Mouse (Mus musculus) cerebellum, adult 8-10 months (tissue): ENCODE results near the gene Prrt1.

Source experiments
- DNase-seq: peaks from one replicate; pipeline ENCODE4 v3.0.0; 2022

The Prrt1 gene

DNA sequence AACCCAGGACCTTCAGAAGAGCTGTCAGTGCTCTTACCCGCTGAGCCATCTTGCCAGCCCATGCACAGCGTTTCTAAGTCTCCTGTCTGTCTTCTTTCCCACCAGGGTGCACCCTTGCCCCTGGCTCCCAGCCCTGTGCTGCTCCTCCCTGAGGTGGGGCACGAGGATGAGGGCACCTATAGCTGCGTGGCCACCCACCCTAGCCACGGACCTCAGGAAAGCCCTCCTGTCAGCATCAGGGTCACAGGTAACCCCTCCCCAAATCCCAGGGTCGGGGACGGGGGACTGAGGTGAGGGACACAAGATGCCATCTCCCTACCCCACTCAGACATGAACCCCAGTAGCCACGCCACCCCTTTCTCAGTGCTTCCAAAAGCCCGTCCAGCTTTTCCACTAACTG lies 29.4 kb upstream of the Prrt1 start:
- DNase-seq, result no peak

DNA sequence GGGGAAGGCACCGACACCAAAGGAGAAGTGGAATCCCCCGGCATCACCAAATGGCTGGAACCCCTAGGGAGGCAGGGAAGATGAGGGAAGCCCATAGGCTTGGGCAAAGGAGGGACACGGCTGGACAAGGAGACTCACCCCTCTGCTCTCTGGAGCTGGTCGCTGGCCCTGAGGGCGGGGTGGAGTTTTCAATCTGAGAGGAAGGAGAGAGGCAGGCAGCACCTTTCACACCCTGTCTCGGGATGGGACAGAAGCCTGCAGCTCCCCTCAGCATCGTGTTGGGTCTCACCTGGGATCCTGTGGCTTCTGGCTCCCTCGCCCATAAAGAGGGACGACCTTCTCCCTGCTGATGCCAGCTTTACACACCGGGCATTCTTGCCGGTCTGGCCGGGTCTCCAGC lies 27.5 kb upstream of the Prrt1 start:
- DNase-seq, result peak; percentile 38

DNA sequence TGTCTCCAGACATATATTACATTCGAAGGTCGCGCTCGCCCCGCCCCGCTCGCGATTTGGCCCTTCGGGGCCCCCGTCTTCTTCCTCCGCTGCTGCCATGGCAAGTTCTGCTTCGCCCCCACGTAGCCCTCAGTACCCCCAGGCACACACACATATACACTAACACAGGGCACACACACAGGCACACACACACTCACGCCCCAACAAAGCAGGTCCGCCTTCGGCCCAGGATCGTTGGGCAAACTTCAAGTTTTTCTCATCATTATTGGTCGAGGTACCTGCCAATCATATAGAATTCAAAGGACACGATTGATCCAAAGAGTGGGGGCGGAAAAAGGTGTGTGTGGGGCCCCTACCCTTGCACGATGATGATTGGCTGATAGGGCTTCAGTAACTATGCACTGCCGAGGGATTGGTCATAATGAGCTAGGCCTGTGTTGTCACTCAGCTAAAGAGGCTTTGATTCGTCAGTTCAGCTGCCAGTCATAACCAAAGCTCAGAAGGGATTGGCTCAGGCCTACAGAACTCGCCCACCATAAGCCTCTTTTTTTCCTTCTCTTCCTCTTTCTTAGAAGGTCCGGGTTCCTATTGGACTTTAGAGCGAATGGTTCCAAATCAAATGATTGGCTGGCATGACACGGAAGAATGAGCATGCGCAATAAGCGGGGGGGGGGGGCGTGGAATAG lies 25.8 kb upstream of the Prrt1 start, which contains the start of gene Rnf5:
Rnf5 (minus strand) TSS at position 316 of the 686 bp plus-strand sequence.
- peak; percentile 99 for DNase-seq

DNA sequence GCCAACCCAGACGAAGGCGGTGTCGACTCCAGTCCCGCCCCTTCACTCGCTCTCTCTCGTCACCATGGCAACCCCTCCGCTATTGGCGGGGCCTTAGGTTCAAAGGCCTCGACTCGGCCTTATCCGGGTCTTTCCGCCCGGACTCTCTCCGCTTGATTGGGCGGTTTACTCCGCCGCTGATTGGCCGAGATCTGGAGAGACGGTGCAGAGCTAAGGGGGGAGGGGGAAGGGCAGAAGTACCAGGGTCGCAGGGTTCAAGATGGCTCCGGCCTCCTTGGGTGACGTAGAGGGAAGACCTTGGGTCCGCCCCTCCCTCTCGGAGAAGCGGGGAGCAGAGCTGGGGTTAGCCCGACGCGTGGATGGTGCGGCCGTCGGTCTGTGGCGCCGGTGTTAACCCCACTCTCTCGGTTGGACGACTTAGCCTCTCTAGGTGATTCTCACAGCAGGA lies 25.2 kb upstream of the Prrt1 start, which contains the start of gene Agpat1:
Agpat1 (plus strand) TSS at position 202 of the 448 bp plus-strand sequence.
- peak; percentile 98 for DNase-seq

DNA sequence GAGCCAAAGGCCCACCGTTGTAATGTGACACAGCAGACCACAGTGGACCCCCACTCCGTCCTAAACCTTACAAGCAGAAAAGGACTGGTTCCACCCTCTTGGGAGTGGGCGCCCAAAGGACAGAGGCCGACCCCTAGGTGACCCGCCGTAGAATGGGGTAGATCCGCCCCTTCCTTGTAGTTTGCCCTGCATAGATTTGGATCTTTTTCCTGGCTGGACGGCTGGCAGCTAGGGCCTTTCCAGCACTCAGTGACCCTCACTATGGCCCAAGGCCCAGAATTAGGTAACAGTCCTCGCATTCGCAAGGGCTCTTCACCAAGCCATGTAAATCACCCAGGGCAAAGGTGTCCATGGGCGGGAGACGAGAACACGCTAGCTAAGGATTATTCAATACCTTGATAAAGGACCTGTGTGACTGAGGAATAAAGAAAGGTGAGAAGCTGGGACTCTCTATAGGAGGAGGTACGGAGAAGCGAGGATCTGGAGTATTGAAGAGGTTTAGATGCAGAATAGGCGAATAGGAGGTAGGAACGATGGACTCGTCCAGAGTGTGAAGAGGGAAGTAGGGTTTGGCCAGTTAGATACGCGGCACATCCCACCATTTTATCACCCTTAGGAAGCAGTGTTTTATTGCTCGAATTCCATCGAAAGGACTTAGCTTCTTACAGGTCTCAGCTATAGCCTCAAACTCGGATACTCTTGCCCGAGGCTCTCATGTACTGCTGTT lies 24.7 kb upstream of the Prrt1 start:
- no peak for DNase-seq

DNA sequence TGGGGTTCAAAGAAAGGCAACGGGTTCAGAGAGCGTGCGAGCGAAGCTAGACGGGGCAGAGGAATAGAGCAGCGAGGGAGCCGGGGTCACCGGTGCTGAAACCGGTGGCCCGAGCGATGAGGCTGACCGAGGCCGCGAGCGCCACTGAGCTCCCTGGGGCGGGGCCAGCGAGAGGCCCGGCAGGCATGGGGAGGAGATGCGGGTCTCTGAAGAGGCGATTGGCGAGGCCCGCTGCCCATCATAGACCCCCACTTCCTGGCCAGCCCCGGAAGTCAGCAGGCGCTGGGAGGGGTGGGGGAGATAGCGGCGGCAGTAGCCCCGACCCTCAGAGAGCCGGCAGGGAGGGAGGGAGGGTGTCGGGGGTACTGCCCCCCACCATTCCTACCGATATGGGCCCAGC lies 23.7 kb upstream of the Prrt1 start:
- peak; percentile 96 for DNase-seq

DNA sequence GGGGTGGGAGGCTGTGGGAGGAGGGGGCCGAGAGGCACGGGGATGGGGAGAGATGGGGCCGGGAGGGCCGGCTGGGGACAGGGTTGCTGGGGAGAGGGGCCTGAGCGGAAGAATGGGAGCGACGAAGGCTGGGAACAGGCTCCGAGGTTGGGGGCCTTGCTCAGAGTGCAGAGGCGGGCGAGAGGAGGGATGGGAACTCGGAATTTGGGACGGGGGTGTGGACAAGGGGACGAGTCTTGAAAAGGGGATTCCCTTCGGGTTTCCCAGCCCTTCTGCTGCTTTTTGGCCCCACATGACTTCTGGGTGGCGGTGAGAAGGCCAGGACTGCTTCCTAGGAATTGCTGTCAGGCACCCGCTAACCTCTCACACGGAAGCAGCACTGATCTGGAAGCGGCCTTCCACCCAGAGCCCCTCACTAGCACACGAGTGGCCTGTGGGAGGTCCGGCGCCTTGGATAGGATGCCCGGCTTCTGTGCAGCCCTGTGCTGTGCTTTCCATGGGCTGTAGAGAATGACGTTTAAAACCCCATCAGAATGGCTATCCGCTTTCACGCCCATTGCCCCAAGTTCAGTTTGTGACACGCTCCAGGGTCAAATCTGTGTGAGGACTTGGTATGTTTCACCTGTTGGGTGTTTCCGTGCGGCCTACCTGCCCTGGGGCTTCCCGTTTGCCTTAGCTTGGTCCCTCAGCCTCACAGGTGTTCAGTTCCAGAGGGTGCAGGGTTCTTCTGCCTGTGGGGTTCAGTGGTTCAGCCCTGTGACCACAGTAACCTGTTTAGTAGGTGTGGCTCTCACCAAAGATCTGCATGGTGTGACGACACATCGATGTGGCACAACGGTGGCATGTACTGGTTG lies 22.9 kb upstream of the Prrt1 start:
- peak; percentile 31 for DNase-seq

DNA sequence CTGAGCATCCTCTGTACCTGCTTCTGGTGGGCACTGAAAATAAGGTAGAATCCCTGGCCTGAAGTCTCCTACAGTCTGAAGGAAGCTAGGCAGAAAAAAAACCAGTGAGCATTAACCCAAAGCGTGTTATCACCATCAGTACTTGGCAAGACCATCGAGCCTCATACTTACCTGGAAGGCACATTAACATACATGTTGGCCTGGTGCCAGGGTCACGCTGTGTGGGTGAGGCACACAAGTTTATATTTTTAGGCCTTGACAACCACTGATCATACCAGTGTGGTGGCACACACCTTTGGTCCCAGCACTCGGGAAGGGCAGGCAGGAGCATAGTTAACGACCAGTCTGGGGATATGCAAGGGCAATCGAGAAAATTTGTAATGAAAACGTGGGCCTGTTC lies 21.3 kb upstream of the Prrt1 start:
- peak; percentile 57 for DNase-seq

DNA sequence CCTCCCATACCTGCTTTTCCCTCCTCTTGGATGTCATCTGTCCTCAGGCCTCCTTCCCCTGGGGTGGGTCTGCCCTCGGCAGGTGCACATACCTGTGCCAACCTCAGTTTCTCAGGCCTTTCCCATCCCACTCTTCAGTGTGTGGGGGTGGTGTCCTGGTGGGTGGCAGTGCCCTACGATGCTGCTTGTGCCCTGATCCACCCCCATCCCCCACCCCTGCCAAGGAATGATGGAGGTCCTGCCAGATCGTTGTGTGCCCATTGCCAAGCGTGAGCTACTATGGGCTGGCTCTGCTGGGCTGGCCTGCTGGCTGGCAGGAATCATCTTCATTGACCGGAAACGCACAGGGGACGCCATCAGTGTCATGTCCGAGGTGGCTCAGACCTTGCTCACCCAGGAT lies 18.3 kb upstream of the Prrt1 start:
- no peak for DNase-seq

DNA sequence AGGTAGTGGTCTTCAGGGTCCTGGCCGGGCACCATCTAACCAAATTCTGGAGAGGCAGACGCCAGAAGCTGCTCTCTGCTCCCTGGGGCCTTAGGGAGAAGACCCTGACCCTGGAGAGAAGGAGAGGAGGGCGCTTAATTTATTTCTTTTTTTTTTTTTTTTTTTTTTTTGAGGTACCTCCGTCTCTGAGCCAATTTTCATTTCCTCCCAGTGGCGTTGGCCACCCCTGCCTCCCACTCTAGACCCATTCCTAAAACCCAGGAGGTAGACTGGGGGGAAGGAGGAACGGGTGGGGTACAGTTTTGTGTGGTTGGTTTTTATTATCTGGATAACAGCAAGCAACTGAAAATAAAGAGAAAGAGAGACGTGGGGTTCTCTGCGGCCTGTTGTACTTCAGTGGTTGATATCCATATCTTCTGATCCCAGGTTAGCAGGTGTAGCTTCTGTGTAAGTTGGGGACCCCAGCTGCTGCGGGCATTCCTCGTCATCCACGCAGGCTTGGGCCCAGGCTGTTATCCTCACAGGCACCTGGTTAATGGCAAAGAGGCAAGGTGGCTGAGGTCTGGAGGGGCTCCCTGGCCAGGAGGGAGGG lies 16.2 kb upstream of the Prrt1 start:
- no peak for DNase-seq

DNA sequence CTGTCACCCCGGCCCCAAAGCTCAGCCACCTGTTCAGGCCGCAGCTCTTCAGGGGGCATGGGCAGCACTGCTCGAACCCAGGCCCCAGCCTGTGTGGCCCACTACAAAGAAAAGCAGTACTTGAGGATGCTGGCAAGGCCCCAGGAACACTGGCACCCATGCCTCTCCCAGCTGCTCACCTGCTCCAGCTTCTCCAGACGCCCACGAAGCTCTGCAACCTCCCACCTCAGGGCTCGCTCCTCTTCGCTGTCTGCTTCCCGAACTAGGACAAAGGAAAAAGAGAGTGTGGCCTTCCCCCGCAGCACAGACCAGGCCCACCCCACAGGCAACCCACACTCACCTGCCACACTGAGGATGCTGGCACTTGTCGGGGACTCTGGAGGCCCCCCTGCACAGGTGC lies 15.5 kb upstream of the Prrt1 start:
- no peak for DNase-seq

DNA sequence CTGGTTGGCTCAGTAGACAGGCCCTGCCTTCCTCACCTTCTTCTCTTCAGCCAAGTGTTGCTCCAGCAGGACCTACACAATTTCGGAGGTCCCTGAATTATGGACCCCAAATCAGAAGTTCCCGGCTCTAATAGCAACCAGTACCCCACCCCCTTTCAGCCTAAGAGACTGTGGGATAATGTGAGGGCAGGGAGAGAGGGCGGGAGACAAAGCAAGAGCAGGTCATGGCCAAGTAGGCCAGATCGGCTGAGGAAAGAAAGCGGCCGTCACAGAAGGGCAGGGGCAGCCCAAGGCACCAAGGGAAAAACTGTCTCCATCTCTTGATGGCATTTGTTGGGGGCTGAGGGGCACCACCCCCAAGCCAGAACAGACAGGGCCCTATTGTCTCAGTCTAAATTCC lies 13.5 kb upstream of the Prrt1 start, which contains the start of gene Egfl8:
Egfl8 (minus strand) TSS at position 101 of the 400 bp plus-strand sequence.
- no peak for DNase-seq

DNA sequence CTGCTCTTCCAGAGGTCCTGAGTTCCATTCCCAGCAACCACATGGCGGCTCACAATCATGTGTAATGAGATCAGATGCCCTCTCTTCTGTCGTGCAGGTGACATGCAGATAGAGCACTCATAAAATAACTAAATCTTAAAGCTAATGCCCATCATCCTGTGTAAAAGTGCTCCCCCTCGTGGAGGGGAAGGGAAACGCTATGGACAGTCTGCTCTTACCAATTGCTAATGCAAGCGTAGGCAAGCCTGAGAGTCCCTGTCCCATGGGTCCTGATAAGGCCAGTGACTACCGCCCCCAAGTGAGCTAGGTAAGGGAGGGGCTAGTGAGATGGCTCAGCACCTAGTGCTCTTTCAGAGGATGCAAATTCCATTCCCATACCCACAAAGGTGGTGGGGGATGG lies 10.3 kb upstream of the Prrt1 start:
- DNase-seq, result peak; percentile 67

DNA sequence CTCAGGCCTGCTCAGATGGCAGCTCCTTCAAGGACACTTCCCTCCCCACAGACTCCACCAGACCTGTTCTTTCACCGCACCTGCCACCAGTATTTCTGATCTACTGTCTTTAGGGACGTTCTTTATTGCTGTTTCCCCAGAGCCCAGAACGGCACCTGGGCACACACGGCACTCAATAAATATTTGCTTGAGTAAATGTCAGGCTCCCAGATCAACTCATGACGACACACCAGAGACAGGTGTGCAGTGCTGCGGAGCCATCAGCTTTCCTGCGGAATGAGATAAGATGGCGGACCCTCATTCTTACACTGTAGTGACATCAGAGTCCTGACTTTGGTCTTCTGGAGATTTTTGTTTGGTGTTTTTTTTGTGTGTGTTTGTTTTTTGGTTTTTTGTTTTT lies 8.3 kb upstream of the Prrt1 start:
- no peak for DNase-seq

DNA sequence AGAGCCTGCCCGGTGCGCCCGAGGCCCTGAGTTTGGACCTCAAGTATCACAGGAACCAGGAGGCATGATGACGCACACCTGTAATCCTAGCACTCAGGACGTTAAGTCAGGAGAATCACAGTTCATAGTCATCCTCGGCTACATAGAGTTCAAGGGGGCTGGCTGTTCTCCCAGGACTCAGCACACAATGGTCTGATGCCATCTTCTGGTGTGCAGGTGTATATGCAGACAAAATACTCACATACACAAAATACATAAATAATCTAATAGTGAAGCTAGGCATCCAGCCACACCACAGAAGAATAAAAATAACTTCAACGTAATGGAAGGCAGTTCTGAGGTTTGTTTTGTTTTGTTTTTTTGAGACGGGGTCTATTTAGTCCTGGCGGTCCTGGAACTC lies 6.2 kb upstream of the Prrt1 start:
- no peak for DNase-seq

DNA sequence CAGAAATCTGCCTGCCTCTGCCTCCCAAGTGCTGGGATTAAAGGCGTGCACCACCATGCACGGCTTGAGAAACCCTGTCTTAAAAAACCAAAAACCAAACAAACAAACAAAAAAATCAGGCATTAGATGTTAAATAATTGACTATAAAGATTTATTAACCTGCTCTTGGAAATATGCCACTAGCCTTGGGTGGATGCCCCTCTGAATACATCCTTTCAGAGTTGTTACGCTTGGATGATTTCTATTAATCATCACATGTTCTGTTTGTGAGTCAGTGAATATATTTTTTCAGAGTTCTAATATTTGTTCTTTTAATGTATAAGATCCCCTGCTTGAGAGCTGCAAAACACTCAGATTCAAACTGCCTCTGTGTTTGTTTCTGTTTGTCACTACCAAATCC lies 4.4 kb upstream of the Prrt1 start:
- no peak for DNase-seq

DNA sequence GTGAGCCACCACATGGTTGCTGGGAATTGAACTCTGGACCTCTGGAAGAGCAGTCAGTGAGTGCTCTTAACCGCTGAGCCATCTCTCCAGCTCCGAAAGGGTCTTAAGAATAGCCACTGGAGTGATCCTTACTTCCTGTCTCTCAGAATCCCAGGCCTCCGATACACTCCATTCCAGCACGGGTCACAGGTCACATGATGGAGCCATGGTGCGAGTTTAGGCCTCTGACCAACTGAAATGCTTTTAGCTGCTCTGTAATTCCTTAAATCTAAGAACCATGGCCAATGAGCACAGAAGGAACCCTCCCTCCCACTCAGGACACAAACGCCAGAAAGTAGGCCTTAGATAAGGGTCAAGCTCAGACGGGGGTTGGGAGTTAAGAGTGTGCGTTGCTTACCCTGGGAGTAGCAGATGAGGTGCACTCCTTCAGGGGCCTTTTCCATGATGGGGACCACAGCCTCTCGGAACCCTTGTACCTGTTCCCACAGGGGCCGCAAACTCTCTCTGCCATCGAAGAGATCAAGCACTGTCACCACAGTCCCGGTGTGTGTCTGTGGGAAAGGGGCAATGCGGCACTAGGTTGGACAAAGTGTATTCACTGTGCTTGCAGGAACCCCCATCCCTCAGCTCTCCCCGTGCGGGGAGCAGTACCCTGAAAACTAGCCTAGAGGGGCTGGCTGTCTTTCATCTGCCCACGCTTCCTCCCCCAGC lies 3.1 kb upstream of the Prrt1 start:
- DNase-seq, result no peak

DNA sequence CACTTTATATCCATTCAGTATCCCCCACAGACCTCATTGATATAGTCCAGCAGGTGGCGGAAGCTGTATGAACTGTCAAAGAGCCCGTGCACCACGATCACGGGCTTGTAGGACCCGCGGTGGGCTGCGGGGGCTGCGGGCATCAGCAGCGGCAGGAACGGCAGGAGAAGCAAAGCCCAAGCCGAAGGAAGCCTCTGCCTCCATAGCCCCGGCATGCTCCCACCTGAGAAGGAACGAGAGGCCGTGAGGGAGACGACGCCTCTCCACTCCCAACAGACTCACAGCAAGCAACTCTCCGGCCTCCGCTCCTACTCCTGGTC lies 2.6 kb upstream of the Prrt1 start:
- DNase-seq, result no peak

DNA sequence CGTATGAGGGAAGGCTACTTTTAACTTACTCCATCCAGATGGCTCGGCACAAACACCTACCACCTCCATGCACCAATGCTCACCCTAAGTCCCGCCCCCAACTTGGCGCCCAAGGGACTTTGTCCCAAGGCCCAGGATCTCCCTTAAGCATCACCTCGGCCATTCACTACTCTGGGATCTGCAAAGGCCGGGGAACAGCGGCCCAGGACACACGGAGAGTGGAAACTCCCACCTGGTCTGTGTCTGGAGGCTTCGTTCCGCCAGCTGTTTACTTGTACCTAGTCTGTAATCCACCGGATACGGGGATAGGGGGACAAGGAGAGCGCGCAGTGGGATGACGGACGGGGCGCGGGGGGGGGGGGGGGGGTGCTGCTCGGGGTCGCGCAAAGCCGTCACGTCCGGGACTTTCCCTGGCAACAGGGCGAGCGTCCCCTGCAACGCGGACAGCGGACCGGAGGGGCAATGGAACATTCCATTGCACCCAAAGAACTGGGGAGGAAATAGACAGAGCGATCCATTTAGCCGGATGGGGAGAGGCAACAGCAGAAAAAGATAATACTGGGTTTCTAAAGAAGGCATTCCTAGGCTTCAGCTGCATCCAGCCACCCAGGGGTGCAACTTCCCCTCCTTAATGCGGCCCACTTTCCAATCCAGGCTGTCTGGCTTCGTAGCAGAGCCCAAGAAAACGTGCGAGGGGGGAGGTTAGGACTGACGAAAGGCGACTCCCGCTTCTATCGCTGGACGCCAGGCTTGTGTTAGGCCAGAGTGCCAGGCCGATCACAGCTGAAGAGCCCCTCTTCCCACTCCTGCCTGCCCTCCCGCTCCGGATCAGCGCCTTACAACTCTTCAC lies 2.0 kb upstream of the Prrt1 start:
- peak; percentile 82 for DNase-seq

DNA sequence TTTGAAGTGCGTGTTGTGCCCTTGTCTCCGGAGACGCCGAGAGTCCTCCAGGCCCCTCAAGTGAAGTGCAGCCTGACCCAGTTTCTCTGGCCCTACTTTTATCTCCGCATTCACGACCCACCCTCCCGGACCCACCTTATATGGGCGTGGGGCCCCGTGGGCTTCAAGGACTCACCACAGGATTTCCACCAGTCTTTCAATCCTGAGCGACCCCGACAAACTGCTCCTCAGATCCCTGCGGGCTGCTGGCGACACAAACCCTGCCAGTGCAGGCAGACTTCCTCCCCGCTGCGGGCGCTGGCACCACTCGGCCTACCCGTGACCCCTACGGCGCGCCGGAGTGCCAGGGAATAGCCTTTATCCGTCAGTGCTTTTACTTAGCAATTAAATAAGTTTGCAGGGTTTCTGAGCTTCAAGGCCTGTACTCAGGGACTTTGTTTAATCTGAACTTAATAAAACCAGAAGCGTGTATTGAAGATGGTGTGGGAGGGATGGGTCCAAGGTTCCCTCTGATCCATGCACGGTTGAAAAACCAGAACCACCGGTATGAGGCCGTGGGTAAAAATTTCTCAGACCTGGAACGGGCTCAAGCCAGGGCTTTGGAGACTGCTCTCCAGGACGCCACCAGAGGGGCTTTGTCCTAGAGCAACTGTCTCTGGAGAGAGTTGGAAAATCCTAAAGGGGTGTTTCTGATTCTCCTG lies 1.2 kb upstream of the Prrt1 start, which contains the start of gene Ppt2:
Ppt2 (minus strand) TSS at position 568 of the 701 bp plus-strand sequence.
- DNase-seq, result peak; percentile 82

DNA sequence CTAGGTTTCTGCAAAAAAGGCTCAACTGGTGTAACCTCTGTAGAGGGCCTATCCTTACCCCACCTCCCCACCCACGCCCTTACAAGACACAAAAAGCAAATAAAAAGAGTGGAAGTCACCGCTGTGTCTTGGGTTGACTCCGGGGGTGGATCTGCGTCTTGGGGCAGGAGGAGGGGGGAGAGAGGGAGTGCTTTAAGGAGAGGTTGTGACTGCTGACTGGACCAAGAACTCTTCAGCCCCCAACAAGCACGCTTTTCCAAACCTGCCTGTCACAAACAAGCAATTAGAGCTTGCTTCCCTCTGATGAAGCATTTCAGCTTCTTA lies 727 bp upstream of the Prrt1 start:
- no peak for DNase-seq
